9 mouse cellular contexts compared by ENCODE assay signal in genomic region chr3:145964018-145964387, GRCm38 (mm10). TPM values are rescaled to one million over a fixed set of nuclear protein-coding genes. Genes with fewer than 3 reads are reported as not detected.
DNase-seq lines count a peak whose midpoint lies in the region; ATAC-seq and TF ChIP-seq lines count a peak whose summit lies in the region.
"Had no signal": no experiment of that assay in that cellular context is flagged by ENCODE, and none has a peak within 500 bp of the region (broad histone marks: within the 10 kb centered on the region; RNA-seq: fewer than 3 reads in every experiment).

No protein-coding gene starts in this region.

- H3K27me3 ChIP-seq in forebrain, embryonic 14.5 days (replicated peaks; ENCODE audit: control insufficient read depth, insufficient read depth, low read length) = peaks cover 14% of the 10 kb centered on the region
- no peaks in the 10 kb centered on the region for H3K27me3 ChIP-seq in intestine, postnatal 0 days (replicated peaks; ENCODE audit: control insufficient read depth, insufficient read depth, low read length)
- peaks cover 14% of the 10 kb centered on the region for H3K27me3 ChIP-seq in megakaryocyte, embryonic 14.5 days (replicated peaks)

- no peak for TF ChIP-seq CTCF in intestine, postnatal 0 days (IDR thresholded peaks at IDR 0.05; ENCODE audit: low read depth)

- peaks cover 3% of the 10 kb centered on the region; the same call in 1 of the 2 replicates for H3K4me1 ChIP-seq in forebrain, embryonic 14.5 days (ENCODE audit: control insufficient read depth, insufficient read depth, low read length)
- no peaks in the 10 kb centered on the region; the same call in 1 of the 2 replicates for H3K4me1 ChIP-seq in intestine, postnatal 0 days (replicated peaks; ENCODE audit: control insufficient read depth, insufficient read depth, low read length)
- peaks cover 39% of the 10 kb centered on the region for H3K4me1 ChIP-seq in megakaryocyte, embryonic 14.5 days

- no peaks in the 10 kb centered on the region for H3K9me3 ChIP-seq in forebrain, embryonic 14.5 days (replicated peaks; ENCODE audit: control insufficient read depth, low read length)
- H3K9me3 ChIP-seq in intestine, postnatal 0 days (ENCODE audit: control insufficient read depth) = no peaks in the 10 kb centered on the region
- no peaks in the 10 kb centered on the region for H3K9me3 ChIP-seq in megakaryocyte, embryonic 14.5 days

- H3K9ac ChIP-seq in forebrain, embryonic 14.5 days (ENCODE audit: low read length) = no peak overlapping the region
- 0 out of 2 replicates have a peak overlapping the region, but pooled peaks have one; percentile 42 for H3K9ac ChIP-seq in intestine, postnatal 0 days (ENCODE audit: low read depth, low read length)

- H3K4me2 ChIP-seq in forebrain, embryonic 14.5 days (ENCODE audit: low read length) = peak overlapping the region; percentile 29
- H3K4me2 ChIP-seq in intestine, postnatal 0 days (replicated peaks; ENCODE audit: low read depth) = peak overlapping the region; percentile 58

- no peak overlapping the region for H3K27ac ChIP-seq in forebrain, embryonic 14.5 days (ENCODE audit: low read depth, low read length)
- peak overlapping the region; percentile 82 for H3K27ac ChIP-seq in intestine, postnatal 0 days (ENCODE audit: low read depth, low read length)

- no peaks in the 10 kb centered on the region for H3K36me3 ChIP-seq in forebrain, embryonic 14.5 days (ENCODE audit: control insufficient read depth, insufficient read depth, low read length)
- H3K36me3 ChIP-seq in intestine, postnatal 0 days (ENCODE audit: control insufficient read depth, insufficient read depth) = no peaks in the 10 kb centered on the region
- no peaks in the 10 kb centered on the region for H3K36me3 ChIP-seq in megakaryocyte, embryonic 14.5 days (replicated peaks; ENCODE audit: low read length)

- H3K4me3 ChIP-seq in forebrain, embryonic 14.5 days (ENCODE audit: low read depth, low read length) = no peak overlapping the region
- H3K4me3 ChIP-seq in intestine, postnatal 0 days (ENCODE audit: low read depth, low read length) = peak overlapping the region; percentile 13; the same call in 1 of the 2 replicates
- H3K4me3 ChIP-seq in megakaryocyte, embryonic 14.5 days (replicated peaks) = peak overlapping the region; percentile 87
- H3K4me3 ChIP-seq: erythroblast, embryonic 14.5 days had no signal

- peak; percentile 58; the same call in 1 of the 2 replicates for ATAC-seq in forebrain, embryonic 14.5 days
- ATAC-seq in intestine, postnatal 0 days = peak; percentile 82

- 22% methylated on average over 10 of the region's 10 CpGs for WGBS in forebrain, embryonic 14.5 days
- 22% methylated on average over 10 of the region's 10 CpGs for WGBS in intestine, postnatal 0 days

- peak; percentile 28 for DNase-seq in adrenal gland, adult 8-10 months
- no peak for DNase-seq in adrenal gland, postnatal 25 days
- DNase-seq in forebrain, embryonic 14.5 days (ENCODE audit: low spot score) = peak; percentile 8
- DNase-seq in layer of hippocampus, postnatal 14 days (ENCODE audit: low spot score in 2 of 2) = no peak
- DNase-seq in kidney, adult 9 months = no peak
- DNase-seq in cerebellum, adult 9-11 months = no peak

RNA-seq across cellular contexts. Expression of gene Syde2, which starts 23.7 kb away (rescaled TPM):
- total RNA-seq in adrenal gland, adult 8-10 months (2022) = 1 to 10 TPM; 4.8 to 6.6 (median 5.6) TPM
- 7.9 and 9.2 TPM in 2 replicates for total RNA-seq in adrenal gland, postnatal 25 days (2021)
- 0.52 and 0.67 TPM in 2 replicates for polyA plus RNA-seq in forebrain, embryonic 14.5 days (2014; fragmentation: Nextera tagmentation; extraction: Ambion mirVana)
- 0.98 and 1.5 TPM in 2 replicates for polyA plus RNA-seq in intestine, postnatal 0 days (2015; fragmentation: Nextera tagmentation; extraction: Ambion mirVana)
- 0.03 TPM in 1 of 2 replicates, not detected in the other for polyA plus RNA-seq in megakaryocyte, embryonic 14.5 days (2012; ENCODE audit: insufficient read depth, low replicate concordance)
- total RNA-seq in layer of hippocampus, postnatal 14 days (2021) = 1 to 10 TPM; 4.4 to 5.0 TPM
- polyA plus RNA-seq: erythroblast, embryonic 14.5 days had no signal

RNA-seq across cellular contexts. Expression of gene 2410004B18Rik, which starts 26.2 kb away (rescaled TPM):
- total RNA-seq in adrenal gland, adult 8-10 months (2022) = 10 to 100 TPM; 17.4 to 25.4 (median 22.4) TPM
- total RNA-seq in adrenal gland, postnatal 25 days (2021) = 23.7 and 28.7 TPM in 2 replicates
- polyA plus RNA-seq in forebrain, embryonic 14.5 days (2014; fragmentation: Nextera tagmentation; extraction: Ambion mirVana) = 76.4 and 83.3 TPM in 2 replicates
- 38.7 and 38.9 TPM in 2 replicates for polyA plus RNA-seq in intestine, postnatal 0 days (2015; fragmentation: Nextera tagmentation; extraction: Ambion mirVana)
- 30.4 and 32.2 TPM in 2 replicates for polyA plus RNA-seq in megakaryocyte, embryonic 14.5 days (2012; ENCODE audit: insufficient read depth, low replicate concordance)
- 10 to 100 TPM; 38.1 to 40.3 TPM for total RNA-seq in layer of hippocampus, postnatal 14 days (2021)

RNA-seq across cellular contexts. Expression of gene Bcl10, which starts 41.4 kb away (rescaled TPM):
- 10 to 100 TPM; 21.8 to 25.1 (median 23.4) TPM for total RNA-seq in adrenal gland, adult 8-10 months (2022)
- 24.5 and 25.1 TPM in 2 replicates for total RNA-seq in adrenal gland, postnatal 25 days (2021)
- polyA plus RNA-seq in forebrain, embryonic 14.5 days (2014; fragmentation: Nextera tagmentation; extraction: Ambion mirVana) = 41.7 and 50.4 TPM in 2 replicates
- polyA plus RNA-seq in intestine, postnatal 0 days (2015; fragmentation: Nextera tagmentation; extraction: Ambion mirVana) = 39.1 and 40.3 TPM in 2 replicates
- 13.7 and 17.2 TPM in 2 replicates for polyA plus RNA-seq in megakaryocyte, embryonic 14.5 days (2012; ENCODE audit: insufficient read depth, low replicate concordance)
- total RNA-seq in layer of hippocampus, postnatal 14 days (2021) = 10 to 100 TPM; 14.9 to 15.6 TPM

Comparison
In these comparisons a context has a peak if more than half of its experiments do, and no peak if none do; other contexts are left out.
1. DNase-seq: peak in adrenal gland, adult 8-10 months (single experiment) and forebrain, embryonic 14.5 days (single experiment); none in adrenal gland, postnatal 25 days (single experiment), layer of hippocampus, postnatal 14 days (0 of 2), kidney, adult 9 months (single experiment) and cerebellum, adult 9-11 months (single experiment).